Mouse (Mus musculus) embryonic facial prominence, embryonic 12.5 days (tissue): ENCODE measurements at regions not wholly inside any gene's neighbourhood (a gene's known extent, or its start where the extent isn't known, plus 50 kb on each side); places are given as distances from the start of the nearest gene placed in this dataset.

Experiments
- ATAC-seq: fragments of 200-750 bp; cut with Nextera tagmentation; 2 replicates; pipeline ENCODE4 v1.8.0; 2017; ENCODE audit not compliant: insufficient number of reproducible peaks, insufficient read depth, low FRiP score, low TSS enrichment
- H3K27ac ChIP-seq: fragments of 300-500 bp; sonication (generic); 2 replicates; pipeline ENCODE4 v1.5.1; 2016; ENCODE audit warnings: mild to moderate bottlenecking
- H3K27me3 ChIP-seq: fragments of 300-500 bp; sonication (generic); 2 replicates; pipeline ENCODE4 v1.6.1; 2016; ENCODE audit warnings: mild to moderate bottlenecking, moderate library complexity
- H3K36me3 ChIP-seq: fragments of 300-500 bp; sonication (generic); 2 replicates; pipeline ENCODE4 v1.6.1; 2016; ENCODE audit warnings: mild to moderate bottlenecking
- H3K4me1 ChIP-seq: fragments of 300-500 bp; sonication (generic); 2 replicates; pipeline ENCODE4 v1.6.1; 2016
- H3K4me2 ChIP-seq: fragments of 300-500 bp; sonication (generic); replicated peaks from 2 replicates; pipeline ENCODE4 v1.6.1; 2016; ENCODE audit warnings: mild to moderate bottlenecking, moderate library complexity
- H3K4me3 ChIP-seq: fragments of 300-500 bp; sonication (generic); 2 replicates; pipeline ENCODE4 v1.5.1; 2016; ENCODE audit warnings: mild to moderate bottlenecking
- H3K9ac ChIP-seq: fragments of 300-500 bp; sonication (generic); 2 replicates; pipeline ENCODE4 v1.6.1; 2016; ENCODE audit warnings: mild to moderate bottlenecking, moderate library complexity
- H3K9me3 ChIP-seq: fragments of 300-500 bp; sonication (generic); 2 replicates; pipeline ENCODE4 v1.6.1; 2016; ENCODE audit warnings: mild to moderate bottlenecking, moderate library complexity
- WGBS: fragments of 180-500 bp; shearing (Covaris S2); methylation state at CpG from one replicate; pipeline ENCODE4 v1.1.7; 2016; 5-methylcytosine and 5-hydroxymethylcytosine counted together

DNA sequence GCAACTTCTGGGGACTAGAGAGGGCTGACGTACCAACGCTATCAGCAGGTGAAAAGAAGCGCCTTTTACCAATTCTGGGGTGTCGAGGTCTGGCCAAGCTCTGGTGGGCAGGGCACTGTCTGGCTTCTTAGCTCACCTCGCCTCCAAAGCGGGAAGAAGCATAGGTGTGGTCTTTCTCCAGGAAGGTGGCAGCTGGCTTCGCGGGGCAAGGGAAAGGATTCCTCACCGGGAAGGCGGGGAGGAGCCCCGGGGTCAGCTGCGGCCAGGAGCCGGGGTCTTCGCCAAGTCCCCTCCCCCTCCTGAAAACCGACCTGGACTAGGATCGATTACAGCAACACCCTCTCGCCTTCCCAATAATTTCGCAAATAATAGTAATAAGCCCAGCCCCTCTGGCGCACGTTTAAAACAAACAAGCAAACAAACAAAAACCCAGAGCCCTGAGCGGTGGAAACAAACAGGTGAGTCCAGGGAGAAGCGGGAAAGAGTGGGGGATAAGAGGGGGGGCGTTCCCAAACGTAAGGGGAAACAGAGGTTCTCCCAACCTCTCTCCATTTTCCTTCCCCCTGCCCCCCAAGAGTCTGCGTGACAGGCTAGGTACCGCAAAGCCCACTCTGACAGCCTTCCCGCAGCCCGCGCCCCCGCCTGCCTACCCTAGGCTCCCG is 63.5 kb upstream of the Ak4 start:
- H3K9me3 ChIP-seq = no peaks in the 10 kb centered on the region
- under 1% methylated on average over 30 of the region's 31 CpGs for WGBS
- ATAC-seq = no peak

DNA sequence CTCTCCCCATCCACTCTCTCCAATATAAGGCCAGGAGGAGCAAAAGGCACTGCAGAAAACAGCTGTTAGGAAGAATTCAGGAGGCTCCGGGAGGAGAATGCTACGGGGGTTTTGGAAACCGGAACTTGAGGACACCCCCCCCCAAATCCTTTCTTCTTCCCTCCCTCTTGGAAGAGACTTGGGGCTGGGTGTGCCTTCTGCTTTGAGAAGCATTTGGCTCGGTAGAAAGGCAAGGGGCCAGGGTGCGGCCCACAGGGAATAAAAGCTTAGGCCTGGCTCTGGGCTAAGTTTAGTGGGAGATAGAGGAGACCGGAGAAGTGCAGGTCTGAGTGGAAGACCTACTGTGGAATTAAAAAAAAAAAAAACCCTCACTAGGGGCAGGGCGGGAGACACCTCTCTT is 64.1 kb upstream of the Ak4 start:
- Histone ChIP-seq H3K27ac (no peak overlapping the region), H3K4me3 (peak overlapping the region; percentile 76), H3K4me2 (peak overlapping the region; percentile 93), H3K27me3 (no peaks in the 10 kb centered on the region), H3K9ac (peak overlapping the region; percentile 83; the same call in 1 of the 2 replicates), H3K36me3 (no peaks in the 10 kb centered on the region), H3K4me1 (peaks cover 23% of the 10 kb centered on the region), H3K9me3 (no peaks in the 10 kb centered on the region)
- WGBS = 12% methylated on average over 7 of the region's 7 CpGs
- no peak for ATAC-seq

More for the DNA sequence above, 63.5 kb upstream of the Ak4 start:
- Histone ChIP-seq H3K27ac (peak overlapping the region; percentile 88; the same call in 1 of the 2 replicates), H3K27me3 (no peaks in the 10 kb centered on the region), H3K9ac (peak overlapping the region; percentile 83), H3K36me3 (no peaks in the 10 kb centered on the region), H3K4me1 (peaks cover 23% of the 10 kb centered on the region), H3K4me3 (peak overlapping the region; percentile 76), H3K4me2 (peak overlapping the region; percentile 93)

DNA sequence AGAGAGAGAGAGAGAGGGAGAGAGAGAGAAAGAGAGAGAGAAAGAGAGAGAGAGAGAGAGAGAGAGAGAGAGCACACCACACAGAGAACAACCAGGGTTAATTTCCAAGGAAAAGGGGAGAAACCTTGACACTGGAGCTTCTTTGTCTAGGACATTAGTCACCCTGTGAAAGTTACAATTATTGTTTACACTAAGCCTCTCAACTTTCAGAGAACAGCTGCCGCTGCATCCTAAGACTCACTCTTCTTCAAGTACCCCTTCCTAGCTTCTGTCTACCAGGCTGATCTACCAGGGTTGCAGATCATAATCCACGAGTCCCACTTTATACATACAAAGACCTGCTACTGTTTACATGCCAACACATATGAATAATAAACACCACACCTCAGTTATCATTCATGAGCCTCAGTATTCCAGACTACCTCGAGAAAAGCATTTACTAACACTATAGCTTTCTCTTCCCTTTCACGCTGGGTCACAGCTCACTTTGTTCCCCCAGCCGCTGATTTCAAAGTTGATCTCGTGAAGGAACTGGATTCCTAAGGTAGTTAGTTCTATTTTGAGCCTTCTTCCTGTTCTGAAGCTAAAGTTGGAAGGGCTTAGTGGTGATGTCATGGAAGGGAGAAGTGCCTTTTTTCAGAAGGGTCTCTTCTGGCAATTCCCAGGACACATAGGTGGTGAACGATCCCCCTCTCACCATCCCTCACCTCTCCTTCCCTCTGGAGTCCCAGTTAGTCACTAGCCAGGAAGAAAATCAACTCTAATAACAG is 64.8 kb upstream of the Ak4 start:
- Histone ChIP-seq H3K4me3 (peak overlapping the region; percentile 76), H3K9ac (no peak overlapping the region)

DNA sequence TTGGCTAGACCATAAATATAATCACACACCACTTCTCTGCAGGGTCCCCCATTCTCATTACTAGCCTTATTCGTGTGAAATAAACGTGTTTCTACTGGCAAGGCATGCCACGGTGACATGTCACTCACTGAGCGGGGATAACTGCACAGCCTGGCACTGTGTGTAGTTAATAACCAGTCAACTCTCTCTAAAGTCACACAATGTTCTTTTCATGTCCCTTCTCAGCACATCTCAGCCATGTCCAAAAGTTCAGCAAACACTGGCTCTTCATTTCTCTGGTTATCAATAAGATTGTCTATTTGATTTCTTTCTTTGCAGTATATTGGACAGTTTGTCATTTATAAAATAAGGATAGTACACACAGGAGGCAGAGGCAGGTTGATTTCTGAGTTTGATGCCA is 66.9 kb upstream of the Ak4 start:
- 86% methylated on average over 4 of the region's 4 CpGs for WGBS
- Histone ChIP-seq H3K9me3 (no peaks in the 10 kb centered on the region), H3K27ac (no peak overlapping the region), H3K4me3 (no peak overlapping the region), H3K36me3 (no peaks in the 10 kb centered on the region), H3K9ac (no peak overlapping the region), H3K4me2 (no peak overlapping the region), H3K4me1 (peaks cover 18% of the 10 kb centered on the region), H3K27me3 (no peaks in the 10 kb centered on the region)
- ATAC-seq = no peak

More for the DNA sequence above, 64.8 kb upstream of the Ak4 start:
- H3K9me3 ChIP-seq = no peaks in the 10 kb centered on the region
- WGBS = 36% methylated on average over 7 of the region's 7 CpGs
- no peak for ATAC-seq
- H3K27me3 ChIP-seq = no peaks in the 10 kb centered on the region
- peaks cover 23% of the 10 kb centered on the region for H3K4me1 ChIP-seq
- no peaks in the 10 kb centered on the region for H3K36me3 ChIP-seq
- H3K27ac ChIP-seq = no peak overlapping the region
- H3K4me2 ChIP-seq = peak overlapping the region; percentile 93

DNA sequence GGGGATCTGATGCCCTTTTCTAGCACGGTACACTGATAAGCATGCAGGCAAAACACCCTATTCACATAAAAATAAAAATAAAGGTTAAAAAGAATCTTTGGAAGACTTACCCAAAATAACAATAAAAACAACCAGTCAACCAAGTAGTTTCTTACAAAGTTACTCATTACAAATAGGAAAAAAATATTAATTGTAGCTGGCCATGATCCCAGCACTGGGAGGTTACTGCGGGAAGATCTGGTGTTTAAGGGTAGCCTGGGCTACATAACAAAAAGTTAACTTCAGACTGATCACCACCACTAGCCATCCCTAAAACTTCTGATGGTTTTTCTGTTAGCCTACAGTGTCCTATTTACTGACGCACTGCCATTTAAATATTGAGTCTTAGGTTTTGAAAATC is 67.4 kb upstream of the Ak4 start:
- Histone ChIP-seq H3K4me2 (no peak overlapping the region), H3K9ac (no peak overlapping the region), H3K4me3 (no peak overlapping the region), H3K4me1 (peaks cover 18% of the 10 kb centered on the region; the same call in 1 of the 2 replicates), H3K36me3 (peaks cover under 1% of the 10 kb centered on the region; the same call in 1 of the 2 replicates), H3K9me3 (no peaks in the 10 kb centered on the region), H3K27me3 (no peaks in the 10 kb centered on the region), H3K27ac (no peak overlapping the region)
- 88% methylated on average over 3 of the region's 3 CpGs for WGBS
- ATAC-seq = no peak

DNA sequence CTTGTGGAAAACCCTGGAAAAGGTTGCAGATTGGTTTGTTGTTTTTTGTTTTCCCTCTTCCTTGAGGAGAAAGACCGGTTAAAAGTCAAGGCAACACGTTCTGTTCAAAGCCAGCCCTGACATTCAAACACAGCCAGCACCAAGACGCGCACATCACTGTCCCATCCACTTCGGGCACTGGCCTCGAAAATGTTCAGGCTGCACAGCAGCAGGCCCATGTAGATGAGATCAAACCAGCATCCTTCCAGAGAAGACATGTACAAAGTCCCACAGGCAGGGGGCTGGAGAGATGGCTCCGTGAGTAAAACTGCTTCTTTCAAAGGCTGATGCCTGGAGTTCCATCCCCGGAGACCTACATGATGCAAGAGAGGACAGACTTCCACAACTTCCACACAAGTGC is 68.4 kb upstream of the Ak4 start:
- peaks cover 18% of the 10 kb centered on the region; the same call in 1 of the 2 replicates for H3K4me1 ChIP-seq
- no peaks in the 10 kb centered on the region for H3K27me3 ChIP-seq
- H3K36me3 ChIP-seq = peaks cover 10% of the 10 kb centered on the region; the same call in 1 of the 2 replicates
- H3K4me2 ChIP-seq = no peak overlapping the region
- no peak overlapping the region for H3K4me3 ChIP-seq
- no peak overlapping the region for H3K9ac ChIP-seq
- WGBS = 84% methylated on average over 8 of the region's 8 CpGs
- H3K27ac ChIP-seq = peak overlapping the region; percentile 52
- ATAC-seq = no peak
- H3K9me3 ChIP-seq = no peaks in the 10 kb centered on the region

DNA sequence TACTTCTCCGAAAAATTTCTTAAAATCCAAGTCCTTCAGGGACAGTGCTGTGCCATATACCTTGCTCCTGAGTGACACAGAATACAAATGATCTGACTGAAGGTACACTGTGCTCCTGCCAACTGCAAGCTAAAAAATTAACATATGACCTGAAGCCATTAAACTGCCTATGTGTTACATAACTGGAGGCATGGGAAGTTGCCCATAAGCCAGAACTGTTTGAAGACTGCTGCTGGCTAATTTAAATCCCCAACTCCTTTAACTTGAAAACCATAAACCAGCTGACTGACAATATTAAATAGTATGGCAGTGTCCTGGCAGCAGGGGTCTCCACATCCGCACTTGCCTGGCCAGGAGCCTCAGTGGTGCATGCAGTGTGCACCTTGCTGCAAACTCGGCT is 68.9 kb upstream of the Ak4 start:
- 88% methylated on average over 3 of the region's 3 CpGs for WGBS
- H3K9ac ChIP-seq = no peak overlapping the region
- peaks cover 10% of the 10 kb centered on the region; the same call in 1 of the 2 replicates for H3K36me3 ChIP-seq
- peak overlapping the region; percentile 52; the same call in 1 of the 2 replicates for H3K27ac ChIP-seq
- no peak overlapping the region for H3K4me3 ChIP-seq
- peaks cover 15% of the 10 kb centered on the region; the same call in 1 of the 2 replicates for H3K4me1 ChIP-seq
- no peaks in the 10 kb centered on the region for H3K27me3 ChIP-seq
- no peaks in the 10 kb centered on the region for H3K9me3 ChIP-seq
- ATAC-seq = no peak
- no peak overlapping the region for H3K4me2 ChIP-seq

DNA sequence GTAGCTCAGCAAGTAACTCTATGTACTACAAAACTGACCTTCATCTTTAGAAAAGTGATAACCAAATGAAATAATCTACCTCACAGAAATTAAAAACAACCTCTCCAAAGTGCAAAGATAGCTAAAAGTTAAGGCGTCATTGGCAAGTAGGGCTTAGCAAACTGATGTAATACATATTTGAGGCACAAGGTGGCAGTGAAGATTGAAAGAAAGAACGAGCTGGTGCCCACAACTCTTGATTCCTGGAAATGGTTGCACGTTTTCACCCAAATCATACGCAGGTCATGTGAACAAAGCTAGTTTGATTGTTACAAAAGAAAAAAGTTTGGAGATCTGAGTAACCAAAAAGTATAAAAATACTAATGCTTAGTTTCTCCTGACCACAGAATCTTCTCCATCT is 69.7 kb upstream of the Ak4 start:
- Histone ChIP-seq H3K27ac (no peak overlapping the region), H3K4me2 (no peak overlapping the region)
- WGBS = 27% methylated on average over 4 of the region's 4 CpGs

DNA sequence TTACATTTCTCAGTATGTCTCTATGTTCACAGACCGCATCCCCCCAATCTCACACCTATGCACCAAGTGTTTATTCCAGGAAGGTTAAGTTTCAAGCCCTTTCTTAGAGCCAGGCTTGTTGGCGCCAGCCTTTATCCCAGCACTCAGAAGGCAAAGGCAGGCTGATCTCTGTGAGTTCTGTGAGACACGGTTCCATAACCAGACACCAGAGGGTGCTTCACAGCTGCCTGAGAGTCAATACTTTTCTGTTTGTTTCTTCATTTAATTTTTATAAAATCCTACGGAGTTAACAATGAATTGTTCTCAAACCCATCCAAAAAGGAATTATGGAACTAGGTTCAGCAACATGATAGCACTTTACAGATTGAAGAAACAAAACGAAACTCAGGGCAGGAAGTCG is 71.8 kb upstream of the Ak4 start:
- Histone ChIP-seq H3K4me3 (no peak overlapping the region), H3K36me3 (peaks cover 17% of the 10 kb centered on the region; the same call in 1 of the 2 replicates), H3K27ac (no peak overlapping the region), H3K9ac (no peak overlapping the region), H3K4me1 (no peaks in the 10 kb centered on the region), H3K9me3 (no peaks in the 10 kb centered on the region), H3K4me2 (no peak overlapping the region), H3K27me3 (no peaks in the 10 kb centered on the region)
- WGBS = 81% methylated on average over 6 of the region's 6 CpGs
- no peak for ATAC-seq

More for the DNA sequence above, 69.7 kb upstream of the Ak4 start:
- no peak overlapping the region for H3K9ac ChIP-seq
- peaks cover 10% of the 10 kb centered on the region; the same call in 1 of the 2 replicates for H3K36me3 ChIP-seq
- no peaks in the 10 kb centered on the region for H3K9me3 ChIP-seq
- H3K4me1 ChIP-seq = peaks cover 7% of the 10 kb centered on the region; the same call in 1 of the 2 replicates
- no peak for ATAC-seq
- no peaks in the 10 kb centered on the region for H3K27me3 ChIP-seq
- no peak overlapping the region for H3K4me3 ChIP-seq

DNA sequence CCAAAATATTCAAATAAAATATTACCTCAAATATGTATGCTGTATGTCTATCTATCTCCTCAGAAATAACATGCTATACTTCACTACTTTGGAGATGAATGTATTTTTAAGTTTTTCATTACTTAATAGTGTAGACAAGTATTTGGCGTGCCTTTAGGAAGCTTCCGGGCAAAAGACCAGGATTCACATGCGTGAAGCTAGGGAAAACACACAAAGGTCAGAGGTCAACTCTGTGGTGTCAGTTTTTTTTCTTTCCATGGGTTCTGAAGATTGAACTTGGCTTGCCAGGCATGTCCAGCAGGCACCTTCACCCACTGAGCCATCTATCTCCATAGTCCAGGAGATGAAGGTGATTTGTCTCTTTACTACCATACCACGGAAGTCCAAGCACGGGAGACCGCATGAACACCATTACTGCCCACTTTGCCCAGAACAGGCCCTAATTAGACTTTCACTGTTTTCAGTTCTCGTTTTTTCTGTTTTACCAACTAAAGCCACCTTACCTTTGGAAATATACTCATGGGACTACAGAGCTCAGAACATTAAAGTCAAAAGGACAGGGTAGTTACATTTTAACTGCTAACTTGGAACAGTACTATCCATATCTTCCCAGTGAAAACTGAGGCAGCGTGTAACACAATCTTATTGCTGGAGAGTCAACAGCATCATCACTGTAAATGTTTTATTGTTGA is 76.9 kb upstream of the Ak4 start:
- no peak overlapping the region for H3K4me3 ChIP-seq
- H3K9ac ChIP-seq = no peak overlapping the region
- H3K9me3 ChIP-seq = no peaks in the 10 kb centered on the region
- ATAC-seq = no peak
- no peak overlapping the region for H3K4me2 ChIP-seq
- peaks cover 17% of the 10 kb centered on the region; the same call in 1 of the 2 replicates for H3K36me3 ChIP-seq
- H3K27ac ChIP-seq = no peak overlapping the region
- H3K27me3 ChIP-seq = no peaks in the 10 kb centered on the region
- no peaks in the 10 kb centered on the region for H3K4me1 ChIP-seq
- 89% methylated on average over 8 of the region's 8 CpGs for WGBS

DNA sequence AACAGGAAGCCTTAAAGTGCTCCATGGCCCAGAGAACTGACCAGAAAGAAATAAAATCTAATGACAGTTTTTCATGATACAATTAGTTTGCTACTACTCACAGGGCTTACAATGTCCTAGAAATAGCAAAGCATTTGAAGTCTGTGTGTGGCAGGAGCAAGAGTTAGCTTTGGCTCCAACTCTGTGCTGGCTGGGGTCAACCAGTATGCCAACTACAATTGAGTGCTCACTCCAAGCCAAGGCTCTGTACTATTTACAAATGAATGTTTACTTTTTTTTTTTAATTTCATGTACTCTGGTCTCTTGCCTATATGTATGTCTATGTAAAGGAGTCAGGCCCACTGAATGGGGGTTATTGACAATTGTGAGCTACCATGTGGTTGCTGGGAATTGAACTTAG is 75.7 kb upstream of the Jak1 start:
- no peak overlapping the region for H3K27ac ChIP-seq
- no peak overlapping the region for H3K4me2 ChIP-seq
- H3K4me1 ChIP-seq = no peaks in the 10 kb centered on the region
- no peak overlapping the region for H3K9ac ChIP-seq
- H3K36me3 ChIP-seq = peaks cover 8% of the 10 kb centered on the region; the same call in 1 of the 2 replicates
- no peaks in the 10 kb centered on the region for H3K27me3 ChIP-seq
- H3K9me3 ChIP-seq = no peaks in the 10 kb centered on the region
- no peak overlapping the region for H3K4me3 ChIP-seq
- ATAC-seq = no peak
